Mouse (Mus musculus) stomach, embryonic 16.5 days (tissue): ENCODE results near the gene Phb2. TPM values are rescaled to one million over a fixed set of nuclear protein-coding genes. Genes with fewer than 3 reads are reported as not detected.
A peak's percentile ranks its signal among the peaks of the same experiment; 100 is the strongest.

Experiments
- ATAC-seq: fragments of 200-750 bp; cut with Nextera tagmentation; 2 replicates; pipeline ENCODE4 v1.8.0; 2017; ENCODE audit warnings: moderate number of reproducible peaks, moderate TSS enrichment; ENCODE audit not compliant: insufficient read depth, low FRiP score
- H3K27ac ChIP-seq: fragments of 300-500 bp; sonication (generic); 2 replicates; pipeline ENCODE4 v1.5.1; 2014; ENCODE audit warnings: low read length
- H3K27me3 ChIP-seq: fragments of 300-500 bp; sonication (generic); 2 replicates; pipeline ENCODE4 v1.6.1; 2014; ENCODE audit warnings: low read length, control low read depth, mixed read lengths; ENCODE audit not compliant: control insufficient read depth, insufficient read depth
- H3K36me3 ChIP-seq: fragments of 300-500 bp; sonication (generic); 2 replicates; pipeline ENCODE4 v1.6.1; 2014; ENCODE audit warnings: low read length; ENCODE audit not compliant: control insufficient read depth, insufficient read depth
- H3K4me1 ChIP-seq: fragments of 300-500 bp; sonication (generic); 2 replicates; pipeline ENCODE4 v1.6.1; 2014; ENCODE audit warnings: low read length, control low read depth, mixed read lengths; ENCODE audit not compliant: control insufficient read depth, insufficient read depth
- H3K4me2 ChIP-seq: fragments of 300-500 bp; sonication (generic); 2 replicates; pipeline ENCODE4 v1.6.1; 2014; ENCODE audit warnings: low read depth, low read length, mixed read lengths
- H3K4me3 ChIP-seq: fragments of 300-500 bp; sonication (generic); replicated peaks from 2 replicates; pipeline ENCODE4 v1.5.1; 2014; ENCODE audit warnings: mild to moderate bottlenecking, low read length
- H3K9ac ChIP-seq: fragments of 300-500 bp; sonication (generic); 2 replicates; pipeline ENCODE4 v1.6.1; 2014; ENCODE audit warnings: low read length
- H3K9me3 ChIP-seq: fragments of 300-500 bp; sonication (generic); replicated peaks from 2 replicates; pipeline ENCODE4 v1.6.1; 2016; ENCODE audit warnings: low read length, control low read depth; ENCODE audit not compliant: control insufficient read depth
- WGBS: fragments of 180-500 bp; shearing (Covaris S2); extraction: QIAGEN DNeasy Blood & Tissue Kit; methylation state at CpG from one replicate; pipeline ENCODE4 v1.1.7; 2014; 5-methylcytosine and 5-hydroxymethylcytosine counted together
- polyA plus RNA-seq: library from polyadenylated mRNA; unstranded; fragments of >200 nt; fragmentation: Nextera tagmentation; extraction: Ambion mirVana; gene quantifications from 2 replicates; pipeline ENCODE4 v1.2.1, GENCODE M21; 2015

The Phb2 gene
- polyA plus RNA-seq, 1 experiment from 2014 or later, result 303 TPM

GRCm38 (mm10) chr6:124729850-124730705, 17.9 kb downstream of the Phb2 start:
- no peak for ATAC-seq
- no peaks in the 10 kb centered on the region for H3K27me3 ChIP-seq
- no peaks in the 10 kb centered on the region for H3K4me1 ChIP-seq
- no peaks in the 10 kb centered on the region for H3K9me3 ChIP-seq
- no peak overlapping the region for H3K4me3 ChIP-seq
- no peak overlapping the region for H3K9ac ChIP-seq
- 79% methylated on average over 8 of the region's 8 CpGs for WGBS
- no peak overlapping the region for H3K27ac ChIP-seq
- H3K36me3 ChIP-seq, result no peaks in the 10 kb centered on the region
- H3K4me2 ChIP-seq, result no peak overlapping the region

GRCm38 (mm10) chr6:124731038-124731437, 18.9 kb downstream of the Phb2 start:
- Histone ChIP-seq H3K9me3 (no peaks in the 10 kb centered on the region), H3K9ac (no peak overlapping the region), H3K4me3 (no peak overlapping the region), H3K27ac (no peak overlapping the region), H3K4me2 (no peak overlapping the region), H3K36me3 (no peaks in the 10 kb centered on the region), H3K27me3 (no peaks in the 10 kb centered on the region), H3K4me1 (no peaks in the 10 kb centered on the region)
- WGBS, result 81% methylated on average over 7 of the region's 7 CpGs
- ATAC-seq, result no peak

GRCm38 (mm10) chr6:124732476-124733370, 20.6 kb downstream of the Phb2 start:
- H3K4me3 ChIP-seq, result peak overlapping the region; percentile 23
- no peak overlapping the region for H3K4me2 ChIP-seq
- H3K9me3 ChIP-seq, result no peaks in the 10 kb centered on the region
- H3K4me1 ChIP-seq, result no peaks in the 10 kb centered on the region
- WGBS, result 50% methylated on average over 19 of the region's 19 CpGs
- no peaks in the 10 kb centered on the region for H3K36me3 ChIP-seq
- 0 out of 2 replicates have a peak overlapping the region, but pooled peaks have one; percentile 31 for H3K27ac ChIP-seq
- no peaks in the 10 kb centered on the region for H3K27me3 ChIP-seq
- peak overlapping the region; percentile 8 for H3K9ac ChIP-seq
- peak; percentile 40; the same call in 1 of the 2 replicates for ATAC-seq

- Histone ChIP-seq H3K27ac (no peak overlapping the region), H3K4me1 (peaks cover 10% of the 10 kb centered on the region), H3K4me2 (no peak overlapping the region), H3K9me3 (no peaks in the 10 kb centered on the region), H3K4me3 (no peak overlapping the region), H3K36me3 (no peaks in the 10 kb centered on the region), H3K9ac (no peak overlapping the region), H3K27me3 (no peaks in the 10 kb centered on the region)
- ATAC-seq, result no peak
- WGBS, result 87% methylated on average over 3 of the region's 3 CpGs
Measured at GRCm38 (mm10) chr6:124734417-124734816, 22.3 kb downstream of the Phb2 start.

- no peak overlapping the region for H3K27ac ChIP-seq
- 86% methylated on average over 11 of the region's 11 CpGs for WGBS
Measured at GRCm38 (mm10) chr6:124737040-124737439, 24.9 kb downstream of the Phb2 start.

GRCm38 (mm10) chr6:124738511-124739023, 26.4 kb downstream of the Phb2 start, which contains the start of gene Ptpn6:
Ptpn6 (minus strand) TSS chr6:124738714.
- ATAC-seq, result peak; percentile 80
- H3K27me3 ChIP-seq, result no peaks in the 10 kb centered on the region
- WGBS, result 21% methylated on average over 15 of the region's 15 CpGs
- peaks cover 5% of the 10 kb centered on the region; the same call in 1 of the 2 replicates for H3K36me3 ChIP-seq
- peak within 1 kb of the TSS; percentile 100 for H3K27ac ChIP-seq
- H3K9me3 ChIP-seq, result no peaks in the 10 kb centered on the region
- peak within 1 kb of the TSS; percentile 47 for H3K9ac ChIP-seq
- H3K4me1 ChIP-seq, result peaks cover 23% of the 10 kb centered on the region
- H3K4me2 ChIP-seq, result peak within 1 kb of the TSS; percentile 48
- H3K4me3 ChIP-seq, result peak within 1 kb of the TSS; percentile 29

More at GRCm38 (mm10) chr6:124737040-124737439, 24.9 kb downstream of the Phb2 start:
- Histone ChIP-seq H3K4me3 (no peak overlapping the region), H3K4me1 (peaks cover 23% of the 10 kb centered on the region), H3K27me3 (no peaks in the 10 kb centered on the region), H3K36me3 (no peaks in the 10 kb centered on the region), H3K9me3 (no peaks in the 10 kb centered on the region), H3K9ac (no peak overlapping the region), H3K4me2 (no peak overlapping the region)
- ATAC-seq, result no peak

- Histone ChIP-seq H3K4me2 (peak overlapping the region; percentile 48; the same call in 1 of the 2 replicates), H3K36me3 (peaks cover 8% of the 10 kb centered on the region; the same call in 1 of the 2 replicates), H3K27ac (peak overlapping the region; percentile 100), H3K9ac (peak overlapping the region; percentile 47), H3K4me3 (no peak overlapping the region), H3K9me3 (no peaks in the 10 kb centered on the region), H3K27me3 (no peaks in the 10 kb centered on the region), H3K4me1 (peaks cover 23% of the 10 kb centered on the region)
- WGBS, result 79% methylated on average over 10 of the region's 10 CpGs
- no peak for ATAC-seq
Measured at GRCm38 (mm10) chr6:124739231-124739796, 27.2 kb downstream of the Phb2 start.

- Histone ChIP-seq H3K4me1 (peaks cover 29% of the 10 kb centered on the region), H3K4me2 (peak overlapping the region; percentile 88), H3K9ac (peak overlapping the region; percentile 90), H3K4me3 (peak overlapping the region; percentile 68), H3K27me3 (no peaks in the 10 kb centered on the region), H3K36me3 (peaks cover 8% of the 10 kb centered on the region), H3K27ac (peak overlapping the region; percentile 100), H3K9me3 (no peaks in the 10 kb centered on the region)
- 1% methylated on average over 28 of the region's 29 CpGs for WGBS
- peak; percentile 3 for ATAC-seq
Measured at GRCm38 (mm10) chr6:124740211-124740887, 28.2 kb downstream of the Phb2 start.
